Mouse (Mus musculus) embryo, embryonic 11.5 days (tissue): Measurements from ENCODE around the gene Gm49320.

Experiments
- DNase-seq: peaks from one replicate; pipeline ENCODE4 v3.0.0-alpha.2; 2012; ENCODE audit warnings: low read depth, low spot score

The Gm49320 gene

DNA sequence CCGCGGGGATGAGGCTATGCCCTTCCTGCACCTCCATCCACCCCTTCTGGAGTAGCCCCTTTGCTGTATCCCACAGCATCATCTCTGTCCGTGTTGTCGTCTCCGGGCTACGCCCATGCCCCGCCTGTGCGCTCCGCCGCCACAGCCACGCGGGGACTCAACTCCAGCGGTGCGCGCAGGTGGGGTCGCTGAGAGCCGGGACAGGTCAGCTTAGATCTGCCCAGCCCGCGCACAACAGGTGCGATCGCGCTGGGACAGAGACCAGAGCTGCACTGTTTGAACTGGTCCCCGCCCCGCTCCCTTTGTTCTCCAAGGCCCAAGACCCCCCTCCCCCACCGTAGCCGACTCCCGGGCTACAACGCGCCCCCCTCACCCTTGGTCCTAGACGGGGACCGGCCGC is 20.0 kb downstream of the Gm49320 start:
- DNase-seq = peak; percentile 67

DNA sequence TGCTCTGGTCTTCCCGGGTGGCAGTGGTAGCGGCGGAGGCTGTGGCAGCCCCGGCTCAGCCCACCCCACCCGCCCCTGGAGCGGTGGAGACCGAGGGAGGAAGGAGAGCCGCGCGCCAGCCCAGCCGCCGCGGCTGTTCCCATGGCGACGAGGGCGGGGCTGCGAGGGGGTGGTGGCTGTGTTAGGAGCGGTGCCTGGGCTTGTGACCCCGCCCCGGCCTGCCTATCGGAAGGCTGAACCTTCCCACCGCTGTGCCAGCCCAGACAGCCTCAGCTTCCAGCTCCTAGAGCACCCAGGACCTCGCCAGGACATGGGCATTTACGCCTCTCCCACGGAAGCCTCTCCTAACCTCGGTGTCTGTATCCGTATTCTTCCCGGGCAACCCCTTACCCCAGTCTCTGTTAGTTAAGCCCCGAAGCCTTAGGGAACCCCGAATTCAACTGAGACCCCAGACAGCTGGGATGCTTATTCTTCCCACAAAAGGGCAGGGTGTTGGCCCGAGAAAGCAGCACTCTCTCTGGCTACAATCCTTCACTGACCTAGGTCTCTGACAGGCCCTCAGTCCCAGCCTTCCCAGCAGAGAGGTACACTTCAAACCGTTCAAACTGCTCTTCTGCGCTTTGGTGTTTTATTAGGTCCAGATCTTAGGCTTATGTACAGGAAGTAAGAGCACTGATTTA is 20.6 kb downstream of the Gm49320 start, which contains the start of gene Ctxn1:
Ctxn1 (minus strand) TSS at position 150 of the 680 bp plus-strand sequence.
- peak; percentile 90 for DNase-seq

DNA sequence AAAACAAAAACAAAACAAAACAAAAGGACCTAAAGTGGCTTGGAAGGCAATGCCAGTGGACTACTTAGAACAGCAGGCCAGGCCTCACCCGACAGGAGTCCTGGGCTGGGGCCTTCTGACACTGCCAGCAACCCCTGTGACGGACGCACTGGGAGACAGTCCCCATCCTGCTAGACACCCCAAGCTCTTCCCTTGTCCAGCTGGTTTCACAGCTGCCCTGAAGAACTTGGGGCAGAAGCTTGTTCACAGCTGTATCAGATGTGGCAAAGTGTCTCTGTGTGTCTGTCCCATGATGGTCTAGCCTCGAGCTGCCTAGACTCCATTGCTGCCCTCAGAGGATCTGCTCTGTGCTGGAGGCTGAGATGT is 21.1 kb downstream of the Gm49320 start:
- no peak for DNase-seq

DNA sequence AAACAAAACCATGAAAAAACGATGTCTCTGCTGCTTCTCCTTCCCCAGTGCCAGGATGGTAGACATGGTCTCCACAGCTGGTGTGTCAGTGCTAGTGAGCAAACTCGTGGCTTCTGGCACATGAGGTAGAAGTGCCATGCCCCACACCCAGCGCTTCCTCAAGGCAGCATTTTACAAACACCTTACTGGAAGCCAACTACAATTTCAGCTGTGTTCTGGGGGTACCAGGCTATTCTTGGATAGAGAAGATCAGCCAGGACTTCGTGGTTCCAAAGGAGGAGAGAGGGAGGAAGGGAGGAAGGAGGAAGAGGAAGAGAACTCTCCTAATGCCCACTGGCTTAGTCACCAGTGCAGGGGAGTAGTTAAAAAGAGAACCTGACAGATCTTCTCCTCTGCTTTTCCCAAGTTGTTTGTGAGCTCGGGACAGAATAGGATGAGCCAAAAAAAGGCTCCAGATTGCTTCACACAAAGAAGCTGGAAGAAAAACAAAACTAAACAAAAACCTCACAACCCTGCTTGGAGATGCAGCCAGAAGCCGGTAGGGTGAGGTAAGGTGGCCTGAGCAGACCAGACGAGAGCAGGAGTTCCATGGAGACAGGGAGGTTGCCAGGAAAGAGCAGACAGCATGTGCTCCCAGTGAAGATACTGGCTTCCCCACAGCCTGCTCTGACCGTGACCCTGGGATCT is 24.6 kb downstream of the Gm49320 start:
- DNase-seq = no peak

DNA sequence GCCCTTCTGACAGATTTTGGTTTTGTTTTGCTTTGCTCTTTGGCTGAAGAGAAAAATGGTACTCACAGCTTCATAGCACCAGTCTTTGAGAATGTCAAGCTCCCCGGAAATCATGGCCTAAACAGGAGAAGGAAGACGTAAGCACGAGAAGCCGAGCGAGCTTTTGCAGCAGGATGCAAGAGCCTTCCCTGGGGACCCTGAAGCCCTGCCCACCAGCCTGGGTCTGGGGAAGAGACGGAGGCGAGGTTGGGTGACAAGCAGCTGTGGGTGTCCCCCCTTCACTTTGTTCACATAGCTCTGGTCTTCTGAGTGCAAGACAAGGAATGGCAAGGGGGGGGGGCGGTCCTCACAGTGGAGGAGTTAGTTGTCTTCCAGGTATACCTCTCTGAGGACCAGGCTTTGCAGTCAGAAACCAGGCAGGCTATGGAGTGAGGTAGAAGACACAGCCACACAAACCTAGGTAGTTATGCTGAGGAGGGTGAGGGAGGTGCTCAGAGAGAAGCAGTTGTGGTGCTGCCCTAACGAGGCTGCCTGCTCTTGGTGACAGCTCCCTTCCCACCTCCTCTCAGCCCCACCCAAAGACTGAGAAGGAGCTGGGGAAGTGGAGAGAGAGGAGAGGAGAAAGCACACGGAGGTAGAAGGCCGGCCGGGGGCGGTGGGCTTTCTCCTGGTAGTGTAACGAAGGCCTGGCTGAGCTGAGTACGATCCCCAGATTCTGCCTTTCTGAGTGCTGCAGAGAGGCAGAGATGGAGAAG is 26.7 kb downstream of the Gm49320 start:
- DNase-seq = no peak

GRCm38 (mm10) chr8:4267627-4268026 is 29.0 kb downstream of the Gm49320 start:
- no peak for DNase-seq

DNA sequence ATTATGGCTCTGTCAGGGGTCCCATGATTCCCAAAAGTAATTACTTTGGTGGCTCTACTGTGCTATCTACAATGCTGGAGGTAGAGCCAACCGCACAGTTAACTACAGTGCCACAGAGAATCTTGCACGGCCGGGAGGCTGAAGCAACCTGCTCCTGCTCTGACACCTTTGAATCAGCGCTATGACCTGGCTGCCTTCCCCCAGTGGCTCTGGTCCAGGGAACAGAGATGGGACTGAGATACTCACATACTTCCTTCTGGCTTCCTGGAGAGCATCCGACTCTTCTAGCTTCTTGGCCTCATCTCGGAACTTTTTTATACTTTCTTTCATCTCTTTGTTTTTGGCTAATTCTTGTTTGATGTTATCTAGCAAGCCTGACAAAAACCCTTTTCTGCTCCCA is 30.9 kb downstream of the Gm49320 start:
- no peak for DNase-seq

DNA sequence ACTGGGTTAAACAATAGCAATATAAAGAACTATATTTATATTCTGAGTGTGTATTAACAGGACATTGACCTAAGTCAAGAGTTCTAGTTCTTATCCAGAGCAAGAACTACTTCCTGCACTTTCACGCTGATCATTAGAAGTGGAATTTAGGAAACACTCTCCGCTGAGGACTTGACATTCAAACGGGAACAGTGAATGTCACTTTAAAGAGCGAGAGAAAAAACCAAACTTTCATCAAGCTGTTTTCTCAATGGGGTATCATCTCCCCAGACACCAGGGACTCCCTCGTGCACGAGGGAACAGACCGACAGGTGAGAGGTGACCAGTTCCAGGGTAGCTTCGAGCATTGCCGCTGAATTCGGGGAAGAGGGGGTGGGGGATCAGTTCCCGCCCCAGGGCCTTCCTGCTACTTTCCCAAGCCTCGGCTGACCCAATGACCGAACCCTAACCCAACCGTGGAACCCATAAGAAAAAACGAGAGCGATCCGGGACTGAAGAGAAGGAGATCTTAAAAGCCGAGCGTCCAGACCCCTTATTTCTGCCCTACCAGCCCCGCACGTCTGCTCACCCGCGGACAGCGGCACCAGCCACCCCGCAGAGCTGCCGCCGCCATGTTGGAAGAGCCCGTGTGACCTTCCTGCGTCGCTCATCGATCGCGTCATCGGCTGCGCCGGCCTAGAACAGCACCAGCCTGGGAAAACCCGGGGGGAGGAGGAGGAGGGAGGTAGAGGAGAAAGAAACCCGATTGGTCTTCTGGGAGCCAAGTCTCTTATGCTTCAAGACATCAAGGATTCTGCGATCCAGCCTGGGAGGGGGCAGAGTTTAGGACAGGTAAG is 36.8 kb downstream of the Gm49320 start, which contains the start of gene Timm44:
Timm44 (minus strand) TSS at position 639 of the 836 bp plus-strand sequence.
- DNase-seq = peak; percentile 97

DNA sequence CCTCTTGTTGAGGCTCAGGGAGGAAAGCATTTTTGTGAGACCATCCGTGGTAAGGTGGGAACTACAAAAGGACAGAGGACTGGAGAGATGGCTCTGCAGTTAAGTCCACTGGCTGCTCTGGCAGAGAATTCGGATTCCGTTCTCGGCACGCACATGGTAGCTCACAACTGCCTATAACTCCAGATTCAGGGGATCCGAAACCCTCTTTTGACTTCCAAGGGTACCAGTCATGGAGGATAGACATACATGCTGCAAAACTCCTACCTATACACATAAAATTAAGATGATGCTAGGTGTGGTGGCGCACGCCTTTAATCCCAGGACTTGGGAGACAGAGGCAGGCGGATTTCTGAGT is 37.4 kb downstream of the Gm49320 start:
- no peak for DNase-seq

DNA sequence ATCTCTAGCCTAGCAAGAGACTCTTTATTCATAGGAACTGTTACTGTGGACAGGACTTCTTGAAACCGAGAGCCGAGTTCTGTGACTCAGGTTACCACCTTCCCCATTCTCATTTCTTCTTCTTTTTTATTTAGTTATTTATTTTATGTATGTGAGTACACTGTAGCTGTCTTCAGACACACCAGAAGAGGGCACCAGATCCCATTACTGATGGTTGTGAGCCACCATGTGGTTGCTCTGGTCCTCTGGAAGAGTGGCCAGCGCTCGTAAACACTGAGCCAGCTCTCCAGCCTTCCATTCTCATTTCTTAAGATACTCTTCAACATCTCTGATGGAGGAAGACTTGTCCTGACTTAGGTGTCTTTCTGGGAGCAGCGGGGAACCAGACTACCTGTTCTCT is 54.1 kb downstream of the Gm49320 start:
- no peak for DNase-seq

GRCm38 (mm10) chr8:4297822-4298221 is 59.2 kb downstream of the Gm49320 start:
- no peak for DNase-seq
